Mouse (Mus musculus) embryonic facial prominence, embryonic 12.5 days (tissue): ENCODE measurements around the gene Scml4. TPM values are rescaled to one million over a fixed set of nuclear protein-coding genes. Genes with fewer than 3 reads are reported as not detected.

Experiments used
- ATAC-seq: fragments of 200-750 bp; cut with Nextera tagmentation; 2 replicates; pipeline ENCODE4 v1.8.0; 2017; ENCODE audit not compliant: insufficient number of reproducible peaks, insufficient read depth, low FRiP score, low TSS enrichment
- H3K27ac ChIP-seq: fragments of 300-500 bp; sonication (generic); 2 replicates; pipeline ENCODE4 v1.5.1; 2016; ENCODE audit warnings: mild to moderate bottlenecking
- H3K27me3 ChIP-seq: fragments of 300-500 bp; sonication (generic); 2 replicates; pipeline ENCODE4 v1.6.1; 2016; ENCODE audit warnings: mild to moderate bottlenecking, moderate library complexity
- H3K36me3 ChIP-seq: fragments of 300-500 bp; sonication (generic); 2 replicates; pipeline ENCODE4 v1.6.1; 2016; ENCODE audit warnings: mild to moderate bottlenecking
- H3K4me1 ChIP-seq: fragments of 300-500 bp; sonication (generic); 2 replicates; pipeline ENCODE4 v1.6.1; 2016
- H3K4me2 ChIP-seq: fragments of 300-500 bp; sonication (generic); replicated peaks from 2 replicates; pipeline ENCODE4 v1.6.1; 2016; ENCODE audit warnings: mild to moderate bottlenecking, moderate library complexity
- H3K4me3 ChIP-seq: fragments of 300-500 bp; sonication (generic); 2 replicates; pipeline ENCODE4 v1.5.1; 2016; ENCODE audit warnings: mild to moderate bottlenecking
- H3K9ac ChIP-seq: fragments of 300-500 bp; sonication (generic); 2 replicates; pipeline ENCODE4 v1.6.1; 2016; ENCODE audit warnings: mild to moderate bottlenecking, moderate library complexity
- H3K9me3 ChIP-seq: fragments of 300-500 bp; sonication (generic); 2 replicates; pipeline ENCODE4 v1.6.1; 2016; ENCODE audit warnings: mild to moderate bottlenecking, moderate library complexity
- WGBS: fragments of 180-500 bp; shearing (Covaris S2); methylation state at CpG from one replicate; pipeline ENCODE4 v1.1.7; 2016; 5-methylcytosine and 5-hydroxymethylcytosine counted together
- polyA plus RNA-seq: library from polyadenylated mRNA; unstranded; fragments of >200 nt; fragmentation: Nextera tagmentation; extraction: Ambion mirVana; gene quantifications from 2 replicates; pipeline ENCODE4 v1.2.1, GENCODE M21; 2016

Scml4 gene
- polyA plus RNA-seq, 1 experiment from 2014 or later = 0.37 TPM

GRCm38 (mm10) chr10:42888241-42888640 is 28.1 kb downstream of the Scml4 start:
- H3K4me2 ChIP-seq = no peak overlapping the region
- no peak overlapping the region for H3K27ac ChIP-seq
- 0 out of 2 replicates have a peak, but pooled peaks cover 3% of the 10 kb centered on the region for H3K4me1 ChIP-seq
- no peaks in the 10 kb centered on the region for H3K27me3 ChIP-seq
- H3K9ac ChIP-seq = no peak overlapping the region
- WGBS = 88% methylated on average over 5 of the region's 5 CpGs
- H3K36me3 ChIP-seq = no peaks in the 10 kb centered on the region
- H3K9me3 ChIP-seq = no peaks in the 10 kb centered on the region
- no peak for ATAC-seq
- H3K4me3 ChIP-seq = no peak overlapping the region

GRCm38 (mm10) chr10:42890365-42890764 is 30.2 kb downstream of the Scml4 start:
- H3K4me1 ChIP-seq = 0 out of 2 replicates have a peak, but pooled peaks cover 3% of the 10 kb centered on the region
- WGBS = 60% methylated on average over 4 of the region's 4 CpGs
- H3K9me3 ChIP-seq = no peaks in the 10 kb centered on the region
- H3K4me2 ChIP-seq = no peak overlapping the region
- H3K9ac ChIP-seq = no peak overlapping the region
- no peaks in the 10 kb centered on the region for H3K27me3 ChIP-seq
- ATAC-seq = no peak
- H3K4me3 ChIP-seq = no peak overlapping the region
- H3K36me3 ChIP-seq = no peaks in the 10 kb centered on the region
- H3K27ac ChIP-seq = no peak overlapping the region

- 60% methylated on average over 4 of the region's 4 CpGs for WGBS
- Histone ChIP-seq H3K36me3 (no peaks in the 10 kb centered on the region), H3K4me2 (no peak overlapping the region), H3K9ac (no peak overlapping the region), H3K4me3 (no peak overlapping the region), H3K4me1 (no peaks in the 10 kb centered on the region), H3K27me3 (no peaks in the 10 kb centered on the region), H3K27ac (no peak overlapping the region), H3K9me3 (no peaks in the 10 kb centered on the region)
- no peak for ATAC-seq
Measured at GRCm38 (mm10) chr10:42892250-42892649, 32.1 kb downstream of the Scml4 start.

DNA sequence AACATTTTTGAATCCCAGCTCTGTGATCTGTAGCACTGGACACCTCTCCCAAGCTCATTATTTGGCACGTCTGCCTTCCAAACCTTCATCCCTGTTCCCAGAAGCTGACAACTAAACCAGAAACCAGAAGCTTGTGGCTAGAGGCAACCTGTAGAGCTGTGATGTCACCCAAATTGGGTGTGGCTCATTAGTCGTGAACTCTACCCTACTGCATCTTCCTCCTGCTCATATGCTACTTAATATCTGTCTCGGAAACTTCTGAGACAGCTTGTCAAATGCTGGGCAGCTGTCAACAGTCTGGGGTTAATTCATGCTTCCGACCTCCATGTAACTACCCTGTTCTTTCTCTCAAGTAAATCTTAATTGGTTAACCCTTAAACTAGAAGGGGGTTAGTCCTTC is 32.8 kb downstream of the Scml4 start:
- no peak overlapping the region for H3K4me3 ChIP-seq
- H3K36me3 ChIP-seq = no peaks in the 10 kb centered on the region
- no peak overlapping the region for H3K27ac ChIP-seq
- H3K27me3 ChIP-seq = no peaks in the 10 kb centered on the region
- ATAC-seq = no peak
- no peak overlapping the region for H3K4me2 ChIP-seq
- H3K4me1 ChIP-seq = no peaks in the 10 kb centered on the region
- no peaks in the 10 kb centered on the region for H3K9me3 ChIP-seq
- H3K9ac ChIP-seq = no peak overlapping the region
- WGBS = 62% methylated on average over 4 of the region's 4 CpGs

DNA sequence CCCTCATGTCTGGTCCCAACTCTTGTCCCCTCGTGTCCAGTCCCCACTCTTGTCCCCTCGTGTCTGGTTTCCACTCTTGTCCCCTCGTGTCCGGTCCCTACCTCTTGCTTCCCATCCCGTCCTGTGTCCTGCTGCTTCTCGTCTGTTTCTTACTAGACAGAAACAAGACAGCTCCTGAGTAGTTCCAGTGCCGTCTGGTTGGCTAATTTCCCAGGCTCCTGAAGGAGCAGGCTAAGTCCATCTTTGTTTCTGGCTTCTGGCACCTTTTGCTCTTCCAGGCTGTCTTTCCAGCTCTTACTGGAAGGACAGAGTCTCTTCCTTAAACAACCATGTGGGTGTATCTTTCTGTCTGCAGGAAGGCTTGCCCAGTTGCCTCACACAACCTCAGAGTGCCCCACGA is 33.7 kb downstream of the Scml4 start:
- ATAC-seq = no peak
- Histone ChIP-seq H3K4me3 (no peak overlapping the region), H3K4me1 (no peaks in the 10 kb centered on the region), H3K27me3 (no peaks in the 10 kb centered on the region), H3K4me2 (no peak overlapping the region), H3K9me3 (no peaks in the 10 kb centered on the region), H3K36me3 (no peaks in the 10 kb centered on the region), H3K27ac (no peak overlapping the region), H3K9ac (no peak overlapping the region)
- 64% methylated on average over 8 of the region's 8 CpGs for WGBS

DNA sequence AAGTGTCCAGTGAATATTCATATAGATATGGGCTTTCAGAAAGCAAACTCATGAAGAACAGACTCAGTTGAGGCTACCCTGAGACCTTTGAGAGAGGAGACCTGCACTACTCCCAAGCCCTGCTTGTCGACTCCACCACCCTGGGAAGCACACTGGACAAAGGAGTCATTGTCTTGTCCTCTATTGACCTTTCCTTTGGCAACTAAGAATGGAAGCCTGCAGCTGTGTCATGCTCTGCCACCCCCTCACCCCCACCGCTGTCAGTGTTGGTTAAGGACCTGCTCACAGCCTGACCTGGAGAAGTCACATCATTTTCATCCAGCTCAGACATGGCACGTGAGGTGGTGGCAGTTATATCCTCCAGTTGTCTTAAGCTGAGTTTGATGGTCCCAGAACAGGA is 34.1 kb downstream of the Scml4 start:
- WGBS = 41% methylated on average over 3 of the region's 3 CpGs

DNA sequence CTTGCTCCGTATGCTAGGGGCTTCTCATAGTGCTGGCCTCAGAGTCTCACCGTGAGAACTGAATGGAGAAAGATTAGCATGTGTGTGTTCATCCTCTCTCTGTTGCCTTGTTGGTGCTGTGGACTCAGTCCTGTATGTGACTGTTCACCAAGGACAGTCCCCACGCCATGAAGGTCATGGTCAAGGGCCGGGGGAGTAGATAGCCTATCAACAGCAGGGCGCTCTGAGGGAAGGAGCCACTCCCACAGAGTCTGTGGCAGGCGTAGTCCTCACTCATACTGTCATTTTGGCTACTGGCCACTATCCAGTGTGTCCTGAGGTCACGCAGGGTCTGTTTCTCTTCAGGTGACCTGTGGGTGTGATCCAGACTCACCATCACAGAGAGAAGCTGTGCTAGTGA is 34.5 kb downstream of the Scml4 start:
- H3K4me2 ChIP-seq = no peak overlapping the region
- ATAC-seq = no peak
- H3K36me3 ChIP-seq = no peaks in the 10 kb centered on the region
- H3K27me3 ChIP-seq = no peaks in the 10 kb centered on the region
- WGBS = 81% methylated on average over 7 of the region's 7 CpGs
- H3K4me1 ChIP-seq = no peaks in the 10 kb centered on the region
- H3K9ac ChIP-seq = no peak overlapping the region
- no peak overlapping the region for H3K27ac ChIP-seq
- H3K9me3 ChIP-seq = no peaks in the 10 kb centered on the region
- H3K4me3 ChIP-seq = no peak overlapping the region

More for the DNA sequence above, 34.1 kb downstream of the Scml4 start:
- Histone ChIP-seq H3K4me1 (no peaks in the 10 kb centered on the region), H3K27me3 (no peaks in the 10 kb centered on the region), H3K9ac (no peak overlapping the region), H3K4me3 (no peak overlapping the region), H3K36me3 (no peaks in the 10 kb centered on the region), H3K27ac (no peak overlapping the region), H3K4me2 (no peak overlapping the region), H3K9me3 (no peaks in the 10 kb centered on the region)
- no peak for ATAC-seq

DNA sequence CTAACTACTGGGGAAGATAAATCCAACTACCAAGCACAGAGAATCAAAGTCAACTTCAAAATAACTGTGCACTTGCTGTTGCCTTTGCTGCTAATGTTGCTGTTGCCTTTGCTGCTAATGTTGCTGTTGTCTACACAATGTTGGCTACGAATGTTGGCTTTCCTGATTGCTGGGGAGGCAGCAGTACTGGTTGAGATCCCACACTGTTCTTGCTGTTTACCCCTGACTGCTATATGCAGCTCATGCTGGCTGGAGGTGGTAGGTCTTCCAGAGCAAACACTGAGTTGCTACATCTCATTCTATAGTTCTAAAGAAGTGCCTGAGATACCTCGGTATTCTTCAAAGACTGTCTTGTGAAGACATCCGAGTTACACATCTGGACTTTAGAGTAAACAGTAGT is 36.5 kb downstream of the Scml4 start:
- Histone ChIP-seq H3K9me3 (no peaks in the 10 kb centered on the region), H3K36me3 (no peaks in the 10 kb centered on the region), H3K4me3 (no peak overlapping the region), H3K4me2 (no peak overlapping the region), H3K27me3 (no peaks in the 10 kb centered on the region), H3K4me1 (no peaks in the 10 kb centered on the region), H3K9ac (no peak overlapping the region), H3K27ac (no peak overlapping the region)
- no peak for ATAC-seq
- WGBS = 81% methylated on average over 3 of the region's 3 CpGs

- no peak for ATAC-seq
- Histone ChIP-seq H3K4me3 (no peak overlapping the region), H3K27me3 (no peaks in the 10 kb centered on the region), H3K9ac (no peak overlapping the region), H3K4me2 (no peak overlapping the region), H3K36me3 (no peaks in the 10 kb centered on the region), H3K27ac (no peak overlapping the region), H3K9me3 (no peaks in the 10 kb centered on the region), H3K4me1 (no peaks in the 10 kb centered on the region)
- WGBS = 86% methylated on average over 4 of the region's 4 CpGs
Measured at GRCm38 (mm10) chr10:42897166-42897565, 37.0 kb downstream of the Scml4 start.

GRCm38 (mm10) chr10:42897632-42898031 is 37.5 kb downstream of the Scml4 start:
- H3K27me3 ChIP-seq = no peaks in the 10 kb centered on the region
- H3K36me3 ChIP-seq = no peaks in the 10 kb centered on the region
- H3K9me3 ChIP-seq = no peaks in the 10 kb centered on the region
- no peak overlapping the region for H3K9ac ChIP-seq
- 73% methylated on average over 5 of the region's 5 CpGs for WGBS
- no peak overlapping the region for H3K4me2 ChIP-seq
- H3K27ac ChIP-seq = no peak overlapping the region
- ATAC-seq = no peak
- no peaks in the 10 kb centered on the region for H3K4me1 ChIP-seq
- H3K4me3 ChIP-seq = no peak overlapping the region

DNA sequence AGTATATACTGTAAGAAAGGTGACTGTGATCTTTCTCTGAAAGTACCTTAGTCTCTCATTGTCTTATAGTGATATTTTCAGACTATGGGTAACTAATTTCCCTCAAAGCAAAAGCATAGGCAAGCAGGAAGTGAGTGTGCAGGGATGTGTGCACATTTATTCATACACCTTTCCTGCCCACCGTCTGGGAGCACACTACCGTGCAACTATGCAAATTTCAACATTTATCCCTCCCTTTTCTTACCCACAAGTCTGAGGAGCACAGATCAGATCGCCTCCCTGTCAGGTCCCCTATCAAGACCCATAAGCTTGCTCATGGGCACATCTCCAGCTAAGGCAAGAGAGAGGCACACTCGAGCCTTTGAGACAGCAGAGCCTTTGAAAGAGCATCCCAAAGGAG is 41.2 kb downstream of the Scml4 start:
- H3K27ac ChIP-seq = no peak overlapping the region
- no peaks in the 10 kb centered on the region for H3K4me1 ChIP-seq
- no peak overlapping the region for H3K4me3 ChIP-seq
- H3K36me3 ChIP-seq = no peaks in the 10 kb centered on the region
- no peak overlapping the region for H3K9ac ChIP-seq
- WGBS = 74% methylated on average over 4 of the region's 4 CpGs
- no peaks in the 10 kb centered on the region for H3K9me3 ChIP-seq
- no peaks in the 10 kb centered on the region for H3K27me3 ChIP-seq
- ATAC-seq = no peak
- H3K4me2 ChIP-seq = no peak overlapping the region

DNA sequence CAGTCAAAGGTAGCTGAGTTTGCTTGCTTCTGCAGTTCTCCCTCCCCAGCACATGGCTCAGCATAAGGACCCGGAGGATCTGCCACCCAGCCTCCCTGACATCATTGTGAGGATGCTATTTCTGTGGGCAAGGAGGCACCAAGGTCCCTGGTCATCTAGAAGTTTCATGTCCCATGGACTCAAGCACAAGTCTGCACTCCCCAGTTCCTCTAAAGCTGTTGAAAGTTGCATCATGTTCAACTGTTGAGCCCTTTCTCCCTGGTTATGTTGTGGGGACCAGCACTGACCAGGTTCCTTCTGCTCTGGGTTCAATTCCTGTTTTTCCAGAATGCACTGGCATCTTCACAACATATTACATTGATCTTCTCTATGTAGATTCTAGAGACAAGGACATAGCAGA is 42.9 kb downstream of the Scml4 start:
- Histone ChIP-seq H3K4me1 (no peaks in the 10 kb centered on the region), H3K4me2 (no peak overlapping the region), H3K27me3 (no peaks in the 10 kb centered on the region), H3K27ac (no peak overlapping the region), H3K4me3 (no peak overlapping the region), H3K9me3 (no peaks in the 10 kb centered on the region), H3K9ac (no peak overlapping the region), H3K36me3 (no peaks in the 10 kb centered on the region)
- WGBS = 89% methylated on average over 1 of the region's 1 CpGs
- no peak for ATAC-seq

DNA sequence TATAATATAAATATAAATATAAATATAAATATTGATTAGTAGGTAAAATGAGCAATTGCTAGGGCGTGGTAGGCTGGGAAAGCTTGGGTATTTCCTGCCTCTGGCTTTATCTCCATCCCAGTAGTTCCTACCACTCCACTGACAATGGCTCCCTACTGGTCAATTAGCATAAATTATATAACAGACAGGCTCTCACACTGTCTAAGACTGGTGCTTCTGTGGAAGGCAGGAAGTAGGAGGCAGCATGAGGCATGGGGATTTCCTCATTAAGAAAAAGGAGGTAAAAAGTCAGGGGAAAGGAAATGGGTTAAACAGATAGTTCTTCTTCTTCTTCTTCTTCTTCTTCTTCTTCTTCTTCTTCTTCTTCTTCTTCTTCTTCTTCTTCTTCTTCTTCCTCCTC is 48.4 kb downstream of the Scml4 start:
- Histone ChIP-seq H3K4me2 (no peak overlapping the region), H3K4me3 (no peak overlapping the region), H3K4me1 (peaks cover 4% of the 10 kb centered on the region; the same call in 1 of the 2 replicates), H3K9ac (no peak overlapping the region), H3K27me3 (no peaks in the 10 kb centered on the region), H3K27ac (no peak overlapping the region), H3K9me3 (no peaks in the 10 kb centered on the region), H3K36me3 (no peaks in the 10 kb centered on the region)
- 74% methylated on average over 1 of the region's 1 CpGs for WGBS
- ATAC-seq = no peak
